Mouse (Mus musculus): ENCODE results near the gene Nat8f5.
A peak's percentile ranks its signal among the peaks of the same experiment; 100 is the strongest.
"Not testable (repeated sequence)": the region's sequence is repeated elsewhere in the genome, so short reads cannot be mapped to it uniquely, and the experiment has no call there.

Nat8f5 gene

DNA sequence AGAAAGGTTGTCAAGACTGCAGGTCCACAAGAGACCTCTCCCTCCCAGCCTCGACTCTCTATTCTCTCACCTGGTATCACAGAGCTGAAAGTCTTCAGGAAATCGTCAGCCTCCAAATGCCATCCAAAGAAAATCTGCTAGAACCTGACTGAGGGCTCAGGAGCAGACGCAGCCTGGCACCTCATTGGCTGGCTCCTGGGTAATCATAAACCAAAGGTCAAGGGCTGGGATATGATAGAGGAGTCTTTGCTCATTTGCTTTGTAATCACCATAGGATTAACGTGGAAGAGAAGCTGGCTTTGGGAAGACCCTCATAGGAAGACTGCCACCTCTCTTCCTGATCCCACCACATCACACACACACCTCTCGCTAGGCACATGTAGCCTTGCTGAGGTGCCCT, at the start of gene Nat8f5, which contains the start of gene Nat8f6:
Nat8f5 (minus strand) TSS at position 136 of the 400 bp plus-strand sequence.
Nat8f6 (minus strand) TSS at position 118 of the 400 bp plus-strand sequence.
- no peak for DNase-seq

GRCm38 (mm10) chr6:85869006-85869405, 48.2 kb upstream of the Nat8f5 start, which contains the start of gene Nat8f2:
Nat8f2 (minus strand) TSS chr6:85869158.
- not testable (repeated sequence) for DNase-seq

DNA sequence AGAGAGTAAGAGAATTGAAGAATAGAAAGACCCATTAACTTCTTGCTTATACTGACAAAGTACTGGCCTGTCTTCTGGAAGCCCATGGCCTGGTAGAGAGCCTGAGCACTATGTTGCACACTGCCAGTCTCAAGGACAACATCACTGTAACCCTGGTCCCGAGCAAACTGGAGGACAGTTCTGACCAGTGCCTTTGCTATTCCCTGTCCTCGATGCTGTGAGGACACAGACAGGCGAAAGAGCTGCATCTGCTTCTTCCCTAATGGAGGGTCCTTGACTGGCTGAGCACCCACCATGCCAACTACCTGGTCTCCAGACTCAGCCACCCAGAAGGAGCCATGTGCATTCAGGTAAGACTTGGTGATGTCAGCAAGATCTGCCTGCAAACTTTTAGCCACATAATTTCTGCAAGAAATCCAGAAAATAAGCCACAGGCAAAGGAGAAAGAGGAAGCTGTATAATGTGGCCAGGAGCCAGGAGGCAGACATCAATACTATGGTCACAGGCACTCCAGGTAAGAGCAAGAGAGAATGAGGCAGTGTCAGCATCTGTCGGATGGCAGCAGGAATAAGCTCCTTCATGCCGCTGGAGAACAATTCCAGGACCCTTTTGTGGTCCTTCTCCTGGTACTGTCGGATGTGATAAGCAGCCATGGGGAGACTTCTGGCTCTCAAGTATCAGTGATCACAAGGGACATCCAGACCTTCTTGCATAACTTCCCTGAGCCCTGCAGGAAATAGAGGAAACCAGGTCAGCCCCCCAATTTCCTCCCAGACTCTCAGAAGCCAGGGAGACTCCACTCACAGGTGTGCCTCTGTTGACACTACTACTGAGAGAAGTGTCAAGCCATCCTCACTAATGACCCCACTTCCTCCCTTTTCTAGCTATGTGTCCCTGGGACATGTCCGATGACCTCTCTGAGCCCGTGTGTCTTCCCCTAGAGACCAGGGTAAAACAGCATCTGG, 47.2 kb upstream of the Nat8f5 start:
- no peak for DNase-seq

GRCm38 (mm10) chr6:85866995-85867394, 46.2 kb upstream of the Nat8f5 start:
- DNase-seq: not testable (repeated sequence)

- DNase-seq: not testable (repeated sequence)
Measured at GRCm38 (mm10) chr6:85866166-85866565, 45.4 kb upstream of the Nat8f5 start.

DNA sequence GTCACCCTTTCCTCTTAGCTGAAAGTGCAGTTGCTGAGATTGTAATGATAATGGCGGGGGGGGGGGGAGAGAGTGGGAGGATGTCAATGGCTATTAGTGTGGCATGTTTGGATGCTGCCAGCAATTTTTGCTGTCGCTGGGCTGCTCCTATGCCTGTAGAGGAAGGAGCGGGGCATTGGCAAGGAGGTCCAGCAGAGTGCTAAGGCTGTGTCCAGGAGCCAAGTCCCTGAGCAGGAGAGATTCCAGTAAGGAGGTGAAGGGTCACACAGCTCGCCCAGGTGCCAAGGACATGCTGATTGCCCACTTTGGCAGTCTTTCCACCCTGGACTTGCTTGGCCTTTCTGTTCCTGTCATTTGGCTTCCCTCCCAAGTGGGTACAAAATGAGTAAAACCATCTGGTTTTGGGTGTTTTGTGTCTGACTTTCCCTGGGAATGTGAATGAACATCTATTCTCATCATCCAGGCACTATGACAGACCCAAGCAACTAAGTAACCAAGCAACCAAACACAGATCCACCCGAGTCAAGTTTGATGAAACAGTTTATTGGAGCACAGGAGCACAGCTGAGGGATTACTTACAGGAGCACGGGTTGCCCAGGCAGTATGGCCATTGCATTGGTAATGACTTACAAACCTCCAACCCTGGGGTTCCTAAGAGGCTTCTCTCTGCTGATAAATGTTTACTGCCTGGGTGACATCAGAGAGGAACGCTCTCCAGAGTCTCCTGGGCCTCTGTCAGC, 44.3 kb upstream of the Nat8f5 start:
- peak; percentile 27 to 42 for DNase-seq

- DNase-seq: no peak
Measured at GRCm38 (mm10) chr6:85863840-85864239, 43.1 kb upstream of the Nat8f5 start.

DNA sequence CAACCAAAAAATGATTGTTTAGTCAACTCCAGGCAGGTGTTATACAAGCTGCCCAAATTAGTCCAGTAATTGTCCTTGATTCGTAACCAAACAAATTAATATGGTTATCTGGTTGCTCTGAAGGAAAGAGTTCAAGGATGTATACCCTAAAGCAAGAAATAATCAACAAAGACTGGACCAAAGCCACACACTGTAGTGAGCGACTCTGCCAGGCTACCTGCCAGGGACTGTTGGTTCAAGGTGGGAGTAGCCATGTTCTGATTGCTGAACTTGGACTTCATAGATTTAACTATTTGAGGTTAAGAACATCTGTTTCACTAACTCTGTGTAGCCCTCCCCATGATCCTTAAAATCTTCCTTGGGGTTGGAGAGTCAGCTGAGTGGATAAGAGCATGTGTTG, 42.4 kb upstream of the Nat8f5 start:
- DNase-seq: no peak

GRCm38 (mm10) chr6:85862565-85862964, 41.8 kb upstream of the Nat8f5 start:
- DNase-seq: no peak

DNA sequence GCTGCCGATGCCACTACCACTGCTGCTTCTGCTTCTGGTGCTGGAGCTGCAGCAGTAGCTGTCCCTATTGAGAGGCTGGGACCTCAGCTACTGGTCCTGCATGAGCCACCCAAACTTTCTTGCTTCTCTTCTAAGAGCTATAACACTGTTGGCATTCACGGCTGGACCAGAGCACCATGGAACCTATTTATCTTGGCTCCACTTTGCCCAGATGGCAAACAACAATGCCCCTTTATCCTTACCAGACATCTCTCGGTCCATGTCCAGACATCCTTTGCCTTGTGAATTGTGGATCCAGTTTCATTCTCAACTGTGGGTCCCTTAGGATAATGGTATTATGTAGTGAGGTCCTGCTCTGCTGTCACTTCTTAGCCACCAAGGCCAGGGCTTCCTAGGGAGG, 40.5 kb upstream of the Nat8f5 start:
- DNase-seq: no peak

GRCm38 (mm10) chr6:85856194-85856678, 35.5 kb upstream of the Nat8f5 start:
- DNase-seq: peak; percentile 37 to 44

GRCm38 (mm10) chr6:85853481-85853880, 32.7 kb upstream of the Nat8f5 start:
- DNase-seq: no peak

DNA sequence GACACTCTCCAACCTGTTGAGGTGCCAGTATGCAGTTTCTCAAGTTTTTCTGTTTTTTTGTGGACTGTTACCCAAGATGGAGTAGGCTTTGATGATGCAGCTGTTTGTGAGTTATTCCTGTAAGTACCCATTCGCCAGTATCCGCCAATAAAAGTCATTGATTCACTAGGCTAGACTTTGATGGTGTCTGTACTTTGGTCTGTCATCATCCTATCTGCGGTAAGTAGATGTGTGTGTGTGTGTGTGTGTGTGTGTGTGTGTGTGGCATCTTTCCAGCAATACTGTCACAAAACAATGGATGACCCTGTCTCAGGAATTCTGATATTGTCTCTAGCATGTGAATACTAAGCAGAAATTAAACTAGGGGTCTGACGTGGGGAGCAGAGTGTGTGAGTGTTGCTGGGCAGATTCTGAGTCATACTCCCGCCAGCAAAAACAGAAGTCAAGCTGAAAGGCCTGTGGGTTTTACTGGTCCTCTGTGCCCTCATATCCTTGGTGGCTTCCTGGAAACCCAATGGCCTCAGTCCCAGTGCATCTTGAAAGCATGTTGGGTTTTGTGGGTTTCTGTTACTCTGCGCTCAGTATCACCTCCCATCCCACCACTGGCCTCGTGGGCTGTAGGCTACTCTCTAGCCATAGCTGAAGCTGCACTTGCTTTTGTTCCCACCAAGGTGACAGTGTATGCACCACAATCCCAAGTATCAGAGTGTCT, 30.4 kb upstream of the Nat8f5 start:
- DNase-seq: no peak

DNA sequence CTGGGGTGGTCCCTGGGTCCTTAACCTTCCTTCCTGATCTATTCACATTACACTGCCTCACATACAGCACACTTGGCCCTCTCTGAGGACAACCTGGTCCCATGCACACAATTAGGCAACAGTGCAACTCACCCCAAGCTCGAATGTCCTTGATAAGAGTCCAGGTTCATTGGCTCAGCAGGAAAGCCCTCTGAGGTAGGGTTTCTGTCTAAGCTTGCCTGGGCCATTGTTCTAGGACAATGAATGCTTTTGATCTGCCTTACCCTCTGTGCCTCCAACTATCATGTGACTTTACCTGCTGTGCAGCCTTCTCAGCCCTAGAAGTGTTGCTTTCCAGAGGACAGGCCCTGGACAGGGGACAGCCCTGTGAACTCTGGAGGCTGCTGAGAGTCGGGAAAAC, 28.5 kb upstream of the Nat8f5 start:
- DNase-seq: no peak

DNA sequence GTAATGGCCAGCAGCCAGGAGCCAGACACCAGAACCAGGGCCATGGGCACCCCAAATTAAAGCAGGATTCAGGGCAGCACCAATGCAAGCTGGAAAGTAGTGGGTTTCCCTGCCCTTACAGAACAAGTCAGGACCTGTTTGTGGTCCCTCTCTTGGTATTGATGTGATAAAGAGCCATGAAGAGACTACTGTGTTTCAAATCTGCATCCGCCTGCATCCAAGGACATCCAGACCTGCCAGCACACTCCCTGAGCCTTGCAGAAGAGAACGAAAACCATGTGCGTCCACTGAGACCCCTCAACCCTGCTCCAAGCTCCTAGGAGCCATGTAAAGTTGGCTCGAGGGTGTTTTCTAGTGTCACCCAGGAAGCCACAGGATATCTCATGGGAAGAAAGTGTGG, 27.4 kb upstream of the Nat8f5 start:
- DNase-seq: no peak

DNA sequence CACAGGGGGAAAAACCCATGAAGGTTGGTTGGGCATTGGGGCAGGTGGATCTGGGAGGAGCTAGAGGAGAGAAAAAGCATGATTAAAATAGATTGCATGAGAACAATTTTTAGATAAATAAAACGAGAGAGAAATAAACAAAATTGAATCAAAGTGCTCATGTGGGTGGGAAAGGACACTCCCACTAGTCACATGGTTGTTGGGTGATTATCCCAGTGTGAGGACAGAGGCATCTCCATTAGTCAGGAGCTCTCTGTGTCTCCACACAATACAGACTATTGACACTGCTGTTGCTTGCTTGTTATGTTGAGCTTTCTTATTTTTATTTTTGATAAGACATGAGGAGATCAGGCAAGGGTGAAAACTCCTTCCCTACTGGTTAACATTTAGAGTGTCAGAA, 26.1 kb upstream of the Nat8f5 start:
- DNase-seq: no peak

GRCm38 (mm10) chr6:85843677-85844458, 23.1 kb upstream of the Nat8f5 start:
- DNase-seq: not testable (repeated sequence)

- no peak for DNase-seq
Measured at GRCm38 (mm10) chr6:85839982-85840381, 19.2 kb upstream of the Nat8f5 start.

DNA sequence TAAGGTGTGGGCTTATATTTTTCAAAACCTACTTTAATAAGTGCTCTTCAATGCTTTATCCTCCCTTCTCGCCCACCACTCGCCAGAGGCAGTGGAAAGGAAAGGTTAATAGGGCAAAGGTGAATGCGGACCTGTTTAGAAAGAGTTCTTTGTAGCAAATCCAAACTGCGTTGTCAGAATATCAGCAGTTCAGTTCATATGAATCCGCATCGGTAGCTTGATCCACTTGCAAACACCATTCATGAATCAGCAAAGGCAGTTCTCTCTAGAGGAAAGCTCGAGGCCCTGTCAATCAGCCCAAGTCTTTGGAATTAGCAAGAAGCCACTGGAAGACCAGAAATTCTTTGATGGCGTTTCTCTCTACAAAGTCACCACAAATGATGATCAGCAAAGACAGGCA, 17.9 kb upstream of the Nat8f5 start:
- DNase-seq: no peak

GRCm38 (mm10) chr6:85837307-85837706, 16.5 kb upstream of the Nat8f5 start:
- peak; percentile 16 to 34 for DNase-seq

DNA sequence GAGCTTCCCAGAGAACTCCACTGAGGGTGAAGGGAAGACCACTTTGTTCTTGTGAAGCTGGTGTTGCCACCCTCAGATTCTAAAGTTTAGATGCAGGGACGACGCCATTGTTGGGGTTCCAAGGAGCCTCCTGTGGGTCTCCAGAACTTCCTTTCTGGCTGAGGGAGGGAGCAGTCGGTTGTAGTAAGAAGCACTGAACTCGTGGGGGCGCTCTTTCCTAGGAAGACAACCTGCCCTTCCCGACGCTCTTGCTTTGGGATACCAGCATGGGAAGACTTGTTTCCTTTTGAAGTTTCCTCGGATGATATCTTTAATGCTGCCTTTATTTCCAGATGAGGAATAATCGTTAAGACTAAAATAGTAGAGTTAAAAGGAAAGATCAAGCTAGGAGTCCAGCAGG, 16.1 kb upstream of the Nat8f5 start:
- DNase-seq: peak; percentile 61 to 74

DNA sequence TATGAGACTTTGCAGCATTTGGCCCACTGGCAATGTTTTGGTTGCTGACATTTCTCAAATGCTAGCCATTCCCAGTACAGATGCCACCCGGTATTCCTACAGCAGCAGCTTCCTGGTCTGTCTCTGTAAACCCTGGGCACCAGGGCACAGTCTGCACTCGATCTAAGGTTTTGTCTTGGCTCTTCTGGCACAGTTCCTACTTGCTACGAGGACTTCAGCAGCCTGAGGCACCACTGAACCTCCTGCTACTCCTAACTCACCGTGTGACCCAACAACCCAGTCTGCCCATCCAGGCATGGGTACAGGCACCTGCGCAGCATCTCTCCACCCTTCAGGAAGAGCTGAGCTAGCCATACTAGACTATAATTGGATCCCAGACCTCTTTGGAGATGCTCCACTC, 15.3 kb upstream of the Nat8f5 start:
- DNase-seq: not testable (repeated sequence)
